Mouse (Mus musculus): Measurements from ENCODE around the gene A930033H14Rik. TPM values are rescaled to one million over a fixed set of nuclear protein-coding genes. Genes with fewer than 3 reads are reported as not detected.

A930033H14Rik gene
- polyA plus RNA-seq, 1 experiment from 2014 or later, result 1.1 TPM

Other genes starting within 250 kb of the A930033H14Rik start
- 12.6 and 13.9 TPM in 2 replicates for gene Rhobtb1, start 61.7 kb downstream of the A930033H14Rik start, polyA plus RNA-seq (2016; fragmentation: Nextera tagmentation; extraction: Ambion mirVana)
- gene Cdk1, start 139.8 kb upstream of the A930033H14Rik start, polyA plus RNA-seq (2016; fragmentation: Nextera tagmentation; extraction: Ambion mirVana), result 440 and 527 TPM in 2 replicates
- 34.9 and 45.6 TPM in 2 replicates for gene Ank3, start 185.7 kb upstream of the A930033H14Rik start, polyA plus RNA-seq (2016; fragmentation: Nextera tagmentation; extraction: Ambion mirVana)